Mouse (Mus musculus): ENCODE results near the gene Tmem236.

DNA sequence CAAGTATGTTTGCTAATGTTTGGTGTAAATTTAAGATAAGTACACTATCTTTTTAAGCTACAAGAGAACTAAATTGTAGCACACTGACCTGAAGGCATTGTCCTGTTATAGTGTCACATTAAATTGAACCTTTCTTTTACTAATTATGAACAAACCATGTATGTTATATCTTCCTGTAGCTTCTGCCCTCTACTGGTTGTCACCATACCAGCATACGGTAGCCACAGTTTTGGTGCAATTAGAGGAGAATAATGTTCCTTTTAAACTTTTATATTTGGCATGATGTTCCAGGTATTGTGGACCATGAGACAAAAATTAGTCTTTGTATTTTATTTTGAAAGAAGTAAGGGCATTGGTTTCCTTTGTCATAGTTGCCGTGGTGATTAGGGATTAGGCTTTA lies 27.4 kb upstream of the Tmem236 start:
- TF ChIP-seq CTCF (conservative IDR thresholded peaks at IDR 0.05; ENCODE audit: low read length) (peak; percentile 42), NANOG (IDR thresholded peaks at IDR 0.05; ENCODE audit: borderline replicate concordance, low read length) (no peak), POU5F1 (IDR thresholded peaks at IDR 0.05; ENCODE audit: borderline replicate concordance, low read length) (no peak)
